Mouse (Mus musculus) liver, adult 2 months (tissue): Measurements from ENCODE around the gene Itpripl1. TPM values are rescaled to one million over a fixed set of nuclear protein-coding genes. Genes with fewer than 3 reads are reported as not detected.
"Not testable (repeated sequence)": the region's sequence is repeated elsewhere in the genome, so short reads cannot be mapped to it uniquely, and the experiment has no call there.

ENCODE experiments used
- DNase-seq: peaks from one replicate; pipeline ENCODE4 v3.0.0-alpha.2; 2011; ENCODE audit warnings: low read depth, low spot score; ENCODE audit errors: extremely low read depth
- H3K27ac ChIP-seq: fragments of 200-500 bp; replicated peaks from 2 replicates; pipeline ENCODE4 v1.5.1; 2012; ENCODE audit warnings: low read depth, mild to moderate bottlenecking, control low read depth, inconsistent platforms, low read length; ENCODE audit not compliant: insufficient read depth
- H3K27me3 ChIP-seq: fragments of 200-500 bp; 2 replicates; pipeline ENCODE4 v1.6.1; 2012; ENCODE audit warnings: mild to moderate bottlenecking, moderate library complexity, low read length, inconsistent platforms; ENCODE audit not compliant: control insufficient read depth, insufficient read depth
- H3K36me3 ChIP-seq: fragments of 200-500 bp; 2 replicates; pipeline ENCODE4 v1.6.1; 2012; ENCODE audit warnings: low read length, inconsistent platforms; ENCODE audit not compliant: control insufficient read depth, insufficient read depth
- H3K4me1 ChIP-seq: fragments of 200-500 bp; 2 replicates; pipeline ENCODE4 v1.6.1; 2011; ENCODE audit warnings: low read length; ENCODE audit not compliant: control insufficient read depth, insufficient read depth
- H3K4me3 ChIP-seq: fragments of 200-500 bp; 2 replicates; pipeline ENCODE4 v1.5.1; 2011; ENCODE audit warnings: low read depth, mild to moderate bottlenecking, control low read depth, low read length, moderate library complexity; ENCODE audit not compliant: insufficient read depth
- H3K79me2 ChIP-seq: fragments of 200-500 bp; 2 replicates; pipeline ENCODE4 v1.6.1; 2012; ENCODE audit warnings: inconsistent platforms, mild to moderate bottlenecking, low read length, moderate library complexity; ENCODE audit not compliant: control insufficient read depth, insufficient read depth
- H3K9ac ChIP-seq: fragments of 200-500 bp; 2 replicates; pipeline ENCODE4 v1.6.1; 2012; ENCODE audit warnings: low read depth, mild to moderate bottlenecking, control low read depth, inconsistent platforms, low read length
- CTCF ChIP-seq: fragments of 200-500 bp; IDR thresholded peaks from 2 replicates; pipeline ENCODE4 v1.5.1; 2011; ENCODE audit warnings: low read depth, low read length, control low read depth
- POLR2A ChIP-seq: fragments of 200-500 bp; IDR thresholded peaks from 2 replicates; pipeline ENCODE4 v1.6.1; 2011; ENCODE audit warnings: low read length, control low read depth; ENCODE audit not compliant: insufficient read depth; ENCODE audit errors: extremely low read depth
- WGBS: fragments of 180-500 bp; shearing (Covaris S2); methylation state at CpG from one replicate; pipeline ENCODE4 v1.1.7; 2018; 5-methylcytosine and 5-hydroxymethylcytosine counted together
- polyA plus RNA-seq: library from polyadenylated mRNA; depleted of rRNA; stranded (reverse); fragments of >200 nt; gene quantifications from 2 replicates; pipeline ENCODE4 v1.2.3, GENCODE M21; 2012
- total RNA-seq: library from RNA; depleted of rRNA; stranded (reverse); fragments of >200 nt; gene quantifications from 2 replicates; pipeline ENCODE4 v1.2.3, GENCODE M21; 2014

The Itpripl1 gene
- total and polyA plus RNA-seq, 2 experiments, result 4.8 to 6.1 TPM

- peaks cover 7% of the 10 kb centered on the region; the same call in 1 of the 2 replicates for H3K4me1 ChIP-seq
- no peaks in the 10 kb centered on the region for H3K36me3 ChIP-seq
- no peak overlapping the region for H3K4me3 ChIP-seq
- H3K27me3 ChIP-seq, result no peaks in the 10 kb centered on the region
- no peak for TF ChIP-seq CTCF
- no peak for TF ChIP-seq POLR2A
- WGBS, result 94% methylated on average over 4 of the region's 4 CpGs
- no peak overlapping the region for H3K9ac ChIP-seq
- DNase-seq, result no peak
- no peak overlapping the region for H3K27ac ChIP-seq
- H3K79me2 ChIP-seq, result no peaks in the 10 kb centered on the region; the same call in 1 of the 2 replicates
Measured at GRCm38 (mm10) chr2:127138449-127138848, 4.8 kb downstream of the Itpripl1 start.

- no peaks in the 10 kb centered on the region for H3K27me3 ChIP-seq
- no peaks in the 10 kb centered on the region for H3K36me3 ChIP-seq
- H3K79me2 ChIP-seq, result no peaks in the 10 kb centered on the region; the same call in 1 of the 2 replicates
- TF ChIP-seq POLR2A (no peak), CTCF (no peak)
- no peak overlapping the region for H3K27ac ChIP-seq
- WGBS, result 92% methylated on average over 10 of the region's 10 CpGs
- DNase-seq, result no peak
- no peak overlapping the region for H3K4me3 ChIP-seq
- H3K4me1 ChIP-seq, result peaks cover 9% of the 10 kb centered on the region
- no peak overlapping the region for H3K9ac ChIP-seq
Measured at GRCm38 (mm10) chr2:127137838-127138420, 5.3 kb downstream of the Itpripl1 start.

- Histone ChIP-seq H3K4me1 (peaks cover 6% of the 10 kb centered on the region), H3K27ac (no peak overlapping the region), H3K4me3 (no peak overlapping the region), H3K27me3 (no peaks in the 10 kb centered on the region), H3K9ac (no peak overlapping the region), H3K79me2 (no peaks in the 10 kb centered on the region), H3K36me3 (no peaks in the 10 kb centered on the region)
- WGBS, result 19% methylated on average over 5 of the region's 5 CpGs
- peak; percentile 33 for DNase-seq
- no peak for TF ChIP-seq CTCF
- no peak for TF ChIP-seq POLR2A
Measured at GRCm38 (mm10) chr2:127136979-127137378, 6.3 kb downstream of the Itpripl1 start.

GRCm38 (mm10) chr2:127135255-127135654, 8.0 kb downstream of the Itpripl1 start:
- not testable (repeated sequence) for H3K27ac ChIP-seq, H3K79me2 ChIP-seq, H3K36me3 ChIP-seq, H3K9ac ChIP-seq, H3K4me1 ChIP-seq, DNase-seq, H3K27me3 ChIP-seq, H3K4me3 ChIP-seq
- WGBS, result 48% methylated on average over 3 of the region's 3 CpGs

GRCm38 (mm10) chr2:127133621-127134461, 9.4 kb downstream of the Itpripl1 start, which contains the start of gene Ncaph:
TSS of gene Ncaph (minus strand) at chr2:127133954.
- Histone ChIP-seq H3K4me3 (peak within 1 kb of the TSS; percentile 83), H3K4me1 (peaks cover 6% of the 10 kb centered on the region), H3K27ac (peak within 1 kb of the TSS; percentile 77), H3K27me3 (no peaks in the 10 kb centered on the region), H3K36me3 (no peaks in the 10 kb centered on the region), H3K79me2 (peaks cover 7% of the 10 kb centered on the region), H3K9ac (peak within 1 kb of the TSS; percentile 75)
- TF ChIP-seq CTCF (no peak), POLR2A (peak; percentile 56; the same call in 1 of the 2 replicates)
- 1% methylated on average over 57 of the region's 57 CpGs for WGBS
- peak; percentile 75 for DNase-seq

GRCm38 (mm10) chr2:127131353-127131752, 11.9 kb downstream of the Itpripl1 start:
- 61% methylated on average over 8 of the region's 8 CpGs for WGBS
- Histone ChIP-seq H3K36me3 (no peaks in the 10 kb centered on the region), H3K79me2 (peaks cover 7% of the 10 kb centered on the region), H3K27me3 (no peaks in the 10 kb centered on the region), H3K9ac (no peak overlapping the region), H3K4me1 (peaks cover 5% of the 10 kb centered on the region), H3K27ac (no peak overlapping the region), H3K4me3 (no peak overlapping the region)
- no peak for TF ChIP-seq POLR2A
- TF ChIP-seq CTCF, result no peak
- no peak for DNase-seq
